Mouse (Mus musculus) MEL (cell line): ENCODE measurements around the gene Bhmt2. TPM values are rescaled to one million over a fixed set of nuclear protein-coding genes. Genes with fewer than 3 reads are reported as not detected.

Experiments
- DNase-seq: peaks from one replicate; pipeline ENCODE4 v3.0.0; 2011; ENCODE audit warnings: low read depth, low spot score
- H3K27ac ChIP-seq: 2 replicates; pipeline ENCODE4 v1.5.1; 2012; ENCODE audit warnings: low read depth, mild to moderate bottlenecking, control low read depth, low read length, moderate library complexity; ENCODE audit not compliant: control insufficient read depth
- H3K27me3 ChIP-seq, 2 experiments: fragments of 150-350 bp in 1 of 2; sonication (generic) in 1 of 2; 2 replicates each; pipeline ENCODE4 v1.6.1; 2012; ENCODE audit warnings: low read length in 2 of 2, mild to moderate bottlenecking in 2 of 2, improper control_type of control experiment in 1 of 2, moderate library complexity in 1 of 2; ENCODE audit not compliant: insufficient read depth in 2 of 2, control insufficient read depth in 1 of 2
- H3K36me3 ChIP-seq, 2 experiments: 2 replicates each; pipeline ENCODE4 v1.6.1; 2012 to 2014; ENCODE audit warnings: low read length in 2 of 2, improper control_type of control experiment in 1 of 2, inconsistent platforms in 1 of 2, mild to moderate bottlenecking in 1 of 2; ENCODE audit not compliant: insufficient read depth in 2 of 2, control insufficient read depth in 1 of 2
- H3K4me1 ChIP-seq, 2 experiments: fragments of 150-350 bp in 1 of 2; sonication (generic) in 1 of 2; 2 replicates each; pipeline ENCODE4 v1.6.1; 2012; ENCODE audit warnings: low read length in 2 of 2, improper control_type of control experiment in 1 of 2, mild to moderate bottlenecking in 1 of 2; ENCODE audit not compliant: insufficient read depth in 2 of 2, control insufficient read depth in 1 of 2
- H3K4me3 ChIP-seq, 2 experiments: fragments of 150-350 bp in 1 of 2; sonication (generic) in 1 of 2; 2 replicates each; pipeline ENCODE4 v1.5.1; 2012; ENCODE audit warnings: low read depth in 2 of 2, low read length in 2 of 2, mild to moderate bottlenecking in 2 of 2, moderate library complexity in 2 of 2, control low read depth in 1 of 2, improper control_type of control experiment in 1 of 2; ENCODE audit not compliant: control insufficient read depth in 1 of 2, insufficient read depth in 1 of 2
- H3K79me2 ChIP-seq: 2 replicates; pipeline ENCODE4 v1.6.1; 2012; ENCODE audit warnings: mild to moderate bottlenecking, low read length, moderate library complexity; ENCODE audit not compliant: control insufficient read depth, poor library complexity, insufficient read depth
- H3K9ac ChIP-seq: 2 replicates; pipeline ENCODE4 v1.6.1; 2012; ENCODE audit warnings: low read depth, mild to moderate bottlenecking, control low read depth, low read length, moderate library complexity; ENCODE audit not compliant: control insufficient read depth, poor library complexity, severe bottlenecking
- H3K9me3 ChIP-seq: fragments of 150-350 bp; sonication (generic); replicated peaks from 2 replicates; pipeline ENCODE4 v1.6.1; 2012; ENCODE audit warnings: mild to moderate bottlenecking, low read length, improper control_type of control experiment, moderate library complexity; ENCODE audit not compliant: insufficient read depth
- CHD1 ChIP-seq: IDR thresholded peaks from 2 replicates; pipeline ENCODE4 v1.6.1; 2012; ENCODE audit warnings: low read depth, mild to moderate bottlenecking, inconsistent platforms, low read length, improper control_type of control experiment
- E2F4 ChIP-seq: IDR thresholded peaks from 2 replicates; pipeline ENCODE4 v1.6.1; 2011; ENCODE audit warnings: low read depth, low read length, improper control_type of control experiment, borderline replicate concordance
- ELF1 ChIP-seq: IDR thresholded peaks from 2 replicates; pipeline ENCODE4 v1.6.1; 2014; ENCODE audit warnings: low read depth, mild to moderate bottlenecking, inconsistent platforms, low read length, improper control_type of control experiment, moderate library complexity
- GATA1 ChIP-seq: IDR thresholded peaks from 2 replicates; pipeline ENCODE4 v1.6.1; 2011; ENCODE audit warnings: low read depth, low read length, improper control_type of control experiment
- HCFC1 ChIP-seq: IDR thresholded peaks from 2 replicates; pipeline ENCODE4 v1.6.1; 2012; ENCODE audit warnings: low read depth, mild to moderate bottlenecking, inconsistent platforms, low read length, improper control_type of control experiment, moderate library complexity
- JUND ChIP-seq: IDR thresholded peaks from 2 replicates; pipeline ENCODE4 v1.6.1; 2011; ENCODE audit warnings: low read depth, mild to moderate bottlenecking, improper control_type of control experiment, low read length
- KAT2A ChIP-seq: conservative IDR thresholded peaks from 2 replicates; pipeline ENCODE4 v1.6.1; 2012; ENCODE audit warnings: low read depth, low read length, improper control_type of control experiment, inconsistent platforms
- MAFK ChIP-seq: IDR thresholded peaks from 2 replicates; pipeline ENCODE4 v1.6.1; 2011; ENCODE audit warnings: low read depth, mild to moderate bottlenecking, low read length, improper control_type of control experiment, borderline replicate concordance
- MXI1 ChIP-seq: IDR thresholded peaks from 2 replicates; pipeline ENCODE4 v1.6.1; 2011; ENCODE audit warnings: mild to moderate bottlenecking, low read depth, low read length, improper control_type of control experiment
- NRF1 ChIP-seq: IDR thresholded peaks from 2 replicates; pipeline ENCODE4 v1.6.1; 2014; ENCODE audit warnings: low read depth, mild to moderate bottlenecking, inconsistent platforms, low read length, improper control_type of control experiment, moderate library complexity; ENCODE audit not compliant: poor library complexity, insufficient read depth, severe bottlenecking
- POLR2AphosphoS2 ChIP-seq: IDR thresholded peaks from 2 replicates; pipeline ENCODE4 v1.6.1; 2011; ENCODE audit warnings: low read length, improper control_type of control experiment
- RCOR1 ChIP-seq: IDR thresholded peaks from 2 replicates; pipeline ENCODE4 v1.6.1; 2012; ENCODE audit warnings: low read depth, mild to moderate bottlenecking, inconsistent platforms, low read length, improper control_type of control experiment
- SMC3 ChIP-seq: IDR thresholded peaks from 2 replicates; pipeline ENCODE4 v1.6.1; 2011; ENCODE audit warnings: low read depth, low read length, improper control_type of control experiment
- TCF12 ChIP-seq: IDR thresholded peaks from 2 replicates; pipeline ENCODE4 v1.6.1; 2014; ENCODE audit warnings: low read depth, mild to moderate bottlenecking, inconsistent platforms, low read length, improper control_type of control experiment, moderate library complexity
- USF1 ChIP-seq: IDR thresholded peaks from 2 replicates; pipeline ENCODE4 v1.6.1; 2014; ENCODE audit warnings: low read depth, mild to moderate bottlenecking, inconsistent platforms, low read length, improper control_type of control experiment, moderate library complexity
- ZKSCAN1 ChIP-seq: IDR thresholded peaks from 2 replicates; pipeline ENCODE4 v1.6.1; 2012; ENCODE audit warnings: low read depth, mild to moderate bottlenecking, inconsistent platforms, low read length, improper control_type of control experiment, moderate library complexity
- ZNF384 ChIP-seq: IDR thresholded peaks from 2 replicates; pipeline ENCODE4 v1.6.1; 2012; ENCODE audit warnings: low read depth, mild to moderate bottlenecking, inconsistent platforms, low read length, improper control_type of control experiment
- polyA plus RNA-seq, 2 experiments: library from polyadenylated mRNA; stranded (reverse) in 1 of 2; unstranded in 1 of 2; fragments of >175 nt in 1 of 2; fragments of >200 nt in 1 of 2; gene quantifications; 2 replicates each; pipeline versions ENCODE4 v1.2.1 to v1.2.4; 2012; ENCODE audit warnings: low replicate concordance in 2 of 2, low read depth in 1 of 2; ENCODE audit not compliant: insufficient read length in 2 of 2, insufficient read depth in 1 of 2, missing spikeins in 1 of 2
- total RNA-seq: library from RNA; depleted of rRNA; stranded (reverse); fragments of 300-350 nt; gene quantifications from 2 replicates; pipeline ENCODE4 v1.2.3, GENCODE M21; 2012

The Bhmt2 gene
- total and polyA plus RNA-seq, 3 experiments: not detected

DNA sequence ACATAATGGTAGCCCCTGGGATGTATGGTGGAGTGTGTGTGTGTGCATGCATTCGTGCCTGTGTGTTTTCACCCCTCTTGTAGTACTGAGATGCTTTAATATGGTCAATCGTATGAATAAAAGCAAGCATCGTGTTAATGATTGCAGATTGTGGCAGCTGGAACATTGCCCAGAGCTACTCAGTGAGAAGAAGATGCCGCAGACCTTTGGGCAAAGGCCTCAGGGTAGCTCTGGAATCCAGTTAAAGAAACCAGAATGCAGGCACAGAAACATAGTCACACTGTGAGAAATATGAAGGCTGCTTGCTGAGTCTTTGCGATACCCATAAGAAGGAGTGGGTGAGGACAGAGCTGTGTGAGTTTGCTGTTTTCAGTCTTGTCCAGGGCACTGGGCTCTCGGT lies 24.8 kb upstream of the Bhmt2 start:
- Histone ChIP-seq H3K27me3 (no peaks in the 10 kb centered on the region), H3K4me1 (no peaks in the 10 kb centered on the region), H3K36me3 (no peaks in the 10 kb centered on the region), H3K27ac (no peak overlapping the region), H3K9ac (no peak overlapping the region), H3K79me2 (no peaks in the 10 kb centered on the region), H3K9me3 (no peaks in the 10 kb centered on the region), H3K4me3 (no peak overlapping the region)
- DNase-seq: no peak
- TF ChIP-seq NRF1 (no peak), MAFK (no peak), JUND (no peak), KAT2A (no peak), MXI1 (no peak), RCOR1 (no peak), ZKSCAN1 (no peak)

DNA sequence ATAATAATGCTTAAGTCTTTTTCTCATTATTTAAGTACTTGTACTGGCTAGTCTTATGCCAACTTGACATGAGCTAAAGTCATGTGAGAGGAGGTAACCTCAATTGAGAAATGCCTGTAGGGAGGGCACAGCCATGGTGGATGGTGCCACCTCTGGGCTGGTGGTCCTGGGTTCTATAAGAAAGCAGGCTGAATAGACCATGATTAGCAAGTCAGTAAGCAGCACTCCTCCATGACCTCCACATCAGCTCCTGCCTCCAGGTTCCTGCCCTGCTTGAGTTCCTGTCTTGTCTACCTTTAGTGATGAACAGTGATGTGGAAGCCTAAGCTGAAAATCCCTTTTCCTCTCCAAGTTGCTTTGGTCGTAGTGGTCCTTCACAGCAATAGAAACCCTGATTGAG lies 16.7 kb upstream of the Bhmt2 start:
- Histone ChIP-seq H3K27ac (no peak overlapping the region), H3K36me3 (no peaks in the 10 kb centered on the region), H3K9ac (no peak overlapping the region), H3K4me1 (no peaks in the 10 kb centered on the region), H3K79me2 (no peaks in the 10 kb centered on the region), H3K4me3 (no peak overlapping the region), H3K27me3 (no peaks in the 10 kb centered on the region), H3K9me3 (no peaks in the 10 kb centered on the region)
- TF ChIP-seq POLR2AphosphoS2: no peak
- no peak for TF ChIP-seq E2F4
- TF ChIP-seq MXI1: no peak
- TF ChIP-seq MAFK: no peak
- no peak for TF ChIP-seq JUND
- no peak for TF ChIP-seq CHD1
- TF ChIP-seq SMC3: no peak
- no peak for TF ChIP-seq USF1
- no peak for TF ChIP-seq GATA1
- no peak for TF ChIP-seq ELF1
- TF ChIP-seq ZNF384: no peak
- TF ChIP-seq HCFC1: no peak
- no peak for TF ChIP-seq TCF12
- TF ChIP-seq NRF1: no peak
- DNase-seq: no peak
